Mouse (Mus musculus): ENCODE data around the gene Trp53bp2.

Gene Trp53bp2

GRCm38 (mm10) chr1:182465309-182465708 lies 56.3 kb downstream of the Trp53bp2 start:
- DNase-seq, result no peak

DNA sequence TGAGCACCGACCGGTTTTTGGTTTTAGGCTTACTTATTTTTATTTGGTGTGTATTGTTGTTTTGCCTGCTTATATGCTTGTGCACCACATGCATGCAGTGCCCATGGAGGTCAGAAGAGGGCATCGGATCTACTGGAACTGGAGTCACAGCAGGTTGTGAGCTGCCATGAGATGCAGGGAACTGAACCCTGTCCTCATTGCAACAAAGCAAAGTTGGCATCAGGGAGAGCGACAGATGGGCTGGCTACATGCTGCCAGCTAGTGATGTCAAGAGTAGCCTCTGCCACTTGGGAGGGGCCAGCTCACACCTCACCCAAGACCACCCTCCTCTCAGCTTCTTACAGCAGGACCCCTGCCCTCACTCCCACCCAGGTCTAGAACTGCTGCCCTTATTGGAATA lies 57.0 kb downstream of the Trp53bp2 start:
- DNase-seq, result no peak

GRCm38 (mm10) chr1:182475005-182475796 lies 66.2 kb downstream of the Trp53bp2 start:
- no peak for DNase-seq

DNA sequence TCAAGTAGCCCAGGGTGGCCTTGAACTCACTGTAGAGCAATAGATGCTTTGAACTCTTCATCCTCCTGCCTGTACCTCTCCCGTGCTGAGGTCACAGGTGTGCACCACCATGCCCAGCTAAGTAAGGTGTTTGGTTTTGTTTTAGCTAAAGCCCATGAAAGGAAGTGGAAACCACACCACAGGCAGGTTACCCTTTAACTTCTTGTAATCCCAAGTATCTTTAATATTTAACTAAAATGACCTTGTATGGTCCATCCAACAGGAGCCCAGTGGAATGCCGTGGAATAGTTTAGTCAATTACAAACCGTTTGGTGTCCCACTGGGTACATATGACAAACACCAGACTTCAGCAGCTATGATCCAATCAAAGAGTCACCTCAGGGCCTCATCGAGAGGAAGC lies 70.0 kb downstream of the Trp53bp2 start:
- DNase-seq, result no peak

GRCm38 (mm10) chr1:182481138-182481537 lies 72.2 kb downstream of the Trp53bp2 start:
- DNase-seq, result no peak

- DNase-seq, result no peak
These were observed 72.8 kb downstream of the Trp53bp2 start for GRCm38 (mm10) chr1:182481646-182482295.

DNA sequence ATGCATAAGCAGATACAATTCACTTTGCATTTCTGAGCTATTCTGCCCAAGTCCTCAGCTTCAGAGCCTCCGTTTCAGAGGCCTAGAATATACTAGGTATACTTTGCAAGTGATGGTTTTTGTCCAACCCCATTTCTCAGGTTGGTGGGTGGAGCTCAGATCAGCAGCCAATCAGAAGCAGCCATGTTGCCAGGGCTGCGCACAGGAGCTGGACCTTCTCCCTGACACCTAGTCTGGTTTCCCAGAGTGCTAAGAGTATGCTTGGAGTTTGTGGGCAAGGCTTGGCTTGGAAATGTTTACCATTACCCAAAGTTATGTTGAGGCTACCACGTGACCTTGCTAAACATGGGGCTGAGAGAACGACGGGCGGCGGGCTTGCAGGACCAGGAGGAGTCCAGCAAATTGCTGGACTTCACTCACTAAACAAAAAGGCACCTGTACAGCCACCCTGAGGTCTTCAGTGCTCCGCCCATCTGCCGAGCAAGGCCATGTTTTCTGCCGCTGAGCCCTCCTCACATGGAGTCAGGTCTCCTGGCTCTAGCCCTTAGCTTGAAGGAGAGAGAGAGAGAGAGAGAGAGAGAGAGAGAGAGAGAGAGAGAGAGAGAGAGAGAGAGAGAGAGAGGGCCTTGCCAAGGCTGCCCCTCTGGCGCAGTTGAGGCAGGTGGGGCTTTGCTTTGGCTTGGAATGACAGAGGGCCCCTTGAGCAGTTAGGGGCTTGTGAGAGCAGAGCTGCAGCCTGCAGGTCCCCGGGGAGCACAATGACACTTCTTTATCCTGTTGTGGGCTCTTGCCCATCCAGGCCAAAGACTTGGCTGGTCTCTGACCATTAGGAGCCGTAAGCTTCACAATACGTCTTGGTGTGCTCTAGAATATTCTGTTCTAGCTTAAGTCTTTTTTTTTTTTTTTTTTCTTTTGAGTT lies 74.3 kb downstream of the Trp53bp2 start:
- no peak for DNase-seq

GRCm38 (mm10) chr1:182483910-182484274 lies 74.9 kb downstream of the Trp53bp2 start:
- DNase-seq, result no peak

DNA sequence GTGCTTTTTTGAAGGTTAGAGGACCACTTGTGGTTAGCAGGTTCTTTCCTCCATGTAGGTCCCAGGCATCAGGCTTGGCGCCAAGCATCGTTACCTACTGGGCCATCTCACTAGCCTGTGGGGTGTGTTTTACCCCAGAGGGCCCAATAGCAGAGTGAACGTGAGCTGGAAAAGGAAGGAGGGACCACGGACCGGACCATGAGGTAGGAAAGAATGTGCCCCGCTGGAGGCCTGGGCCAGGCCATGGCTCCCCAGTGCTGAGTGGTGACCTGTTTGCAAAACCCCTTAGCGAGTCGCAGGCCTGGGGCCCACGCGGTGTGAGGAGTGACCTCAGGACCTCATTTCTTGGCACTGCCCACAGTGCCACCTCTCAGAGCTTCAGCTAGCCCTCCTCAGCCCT lies 79.5 kb downstream of the Trp53bp2 start:
- DNase-seq, result no peak

- peak; percentile 97 for DNase-seq
These were observed 81.0 kb downstream of the Trp53bp2 start for GRCm38 (mm10) chr1:182489803-182490452.

DNA sequence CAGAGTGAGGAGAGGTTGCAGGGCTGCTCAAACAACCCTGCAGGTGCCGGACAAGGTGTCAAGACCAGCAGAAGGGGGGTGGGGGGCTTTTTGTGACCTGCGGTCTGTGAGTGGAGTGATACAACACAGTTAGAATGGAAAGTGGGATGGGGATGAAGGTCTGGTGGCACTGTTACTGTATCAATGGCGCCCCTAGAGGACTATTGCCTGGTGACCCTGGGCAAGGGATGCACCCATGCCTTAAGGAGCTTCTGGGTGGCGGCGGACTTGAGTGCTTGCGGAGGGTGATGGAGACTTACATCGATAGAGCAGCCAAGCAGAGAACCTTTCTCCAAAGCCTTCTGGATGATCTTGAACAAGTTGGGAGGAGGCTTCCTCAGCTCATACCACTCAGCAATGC lies 81.6 kb downstream of the Trp53bp2 start:
- no peak for DNase-seq

DNA sequence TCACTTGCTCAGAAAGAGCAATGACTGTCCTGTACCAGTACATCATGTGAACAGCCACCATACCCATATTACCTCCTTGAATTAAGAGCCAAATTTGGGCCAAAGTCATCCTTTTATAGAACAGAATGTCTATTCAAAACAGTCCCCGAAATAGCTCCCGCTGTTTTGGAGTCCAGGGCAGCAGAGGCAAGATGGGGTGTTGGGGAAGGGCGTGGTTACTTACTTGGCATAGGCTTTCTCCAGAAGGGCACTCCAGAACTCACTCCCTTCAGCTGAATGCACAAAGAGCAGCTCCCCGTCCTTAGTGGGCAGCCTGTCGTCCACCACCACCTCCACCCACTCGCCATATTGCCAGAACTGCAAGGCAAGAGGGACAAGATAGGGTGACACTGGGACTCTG lies 82.9 kb downstream of the Trp53bp2 start:
- DNase-seq, result peak; percentile 64

DNA sequence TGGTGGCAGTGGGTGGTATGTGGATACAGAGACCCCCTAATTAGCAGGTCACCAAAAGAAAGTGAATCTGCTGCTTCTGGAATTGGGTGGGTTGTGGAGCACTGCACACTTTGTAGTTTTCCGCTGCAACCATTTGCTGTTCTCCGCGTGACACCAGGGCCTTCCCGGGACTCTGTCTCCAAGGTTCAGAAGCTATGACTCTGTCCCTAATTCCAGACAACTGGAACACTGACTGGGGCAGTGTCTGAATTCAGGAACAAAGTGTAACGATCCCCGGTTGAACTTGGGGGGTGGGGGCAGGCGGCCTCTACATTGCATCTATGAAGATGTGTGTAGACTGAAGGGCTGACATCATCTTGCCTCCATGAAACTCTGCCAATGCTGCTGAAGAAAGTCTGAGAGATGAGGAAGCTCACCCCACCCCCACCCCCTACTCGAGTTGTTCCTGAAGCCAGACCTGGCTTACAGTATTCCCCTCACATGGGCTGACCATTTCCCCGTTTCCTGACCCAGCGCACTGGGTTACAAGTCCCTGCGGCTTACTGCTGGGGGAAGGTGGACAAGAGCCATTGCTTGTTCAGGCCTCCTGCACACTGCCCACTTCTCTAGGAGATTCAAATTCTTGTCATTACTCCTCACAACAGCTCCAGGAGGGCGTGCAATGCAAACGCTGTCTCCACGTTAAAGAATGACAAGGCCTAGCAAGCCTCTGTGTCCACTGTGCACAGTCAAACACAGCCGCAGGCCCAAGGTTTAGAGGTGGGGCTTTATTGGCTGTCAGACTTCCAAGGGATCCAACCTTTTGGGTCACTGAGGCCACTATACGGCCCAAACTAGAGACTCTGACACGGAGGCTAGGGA lies 85.5 kb downstream of the Trp53bp2 start:
- peak; percentile 56 for DNase-seq

DNA sequence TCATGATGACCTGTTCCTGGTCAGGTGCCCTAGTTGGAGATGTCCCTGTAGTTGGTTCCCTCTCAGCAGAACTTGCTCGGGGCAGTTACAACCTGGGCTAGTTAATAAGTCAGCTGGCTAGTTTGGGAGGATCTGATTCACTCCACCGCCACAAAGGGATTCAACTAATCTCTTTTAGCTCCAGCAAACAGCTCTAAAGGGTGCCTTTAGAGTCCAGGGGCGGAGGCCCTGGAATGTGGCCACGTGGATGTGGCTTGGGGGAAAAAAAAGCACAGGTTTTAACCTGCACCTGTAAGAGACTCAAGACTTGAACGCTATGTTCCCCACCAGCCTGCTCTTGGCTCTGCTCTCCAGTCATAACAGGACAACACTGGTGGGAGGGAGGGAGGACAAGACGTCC lies 87.7 kb downstream of the Trp53bp2 start:
- peak; percentile 12 for DNase-seq

GRCm38 (mm10) chr1:182497736-182498135 lies 88.8 kb downstream of the Trp53bp2 start:
- DNase-seq, result no peak

DNA sequence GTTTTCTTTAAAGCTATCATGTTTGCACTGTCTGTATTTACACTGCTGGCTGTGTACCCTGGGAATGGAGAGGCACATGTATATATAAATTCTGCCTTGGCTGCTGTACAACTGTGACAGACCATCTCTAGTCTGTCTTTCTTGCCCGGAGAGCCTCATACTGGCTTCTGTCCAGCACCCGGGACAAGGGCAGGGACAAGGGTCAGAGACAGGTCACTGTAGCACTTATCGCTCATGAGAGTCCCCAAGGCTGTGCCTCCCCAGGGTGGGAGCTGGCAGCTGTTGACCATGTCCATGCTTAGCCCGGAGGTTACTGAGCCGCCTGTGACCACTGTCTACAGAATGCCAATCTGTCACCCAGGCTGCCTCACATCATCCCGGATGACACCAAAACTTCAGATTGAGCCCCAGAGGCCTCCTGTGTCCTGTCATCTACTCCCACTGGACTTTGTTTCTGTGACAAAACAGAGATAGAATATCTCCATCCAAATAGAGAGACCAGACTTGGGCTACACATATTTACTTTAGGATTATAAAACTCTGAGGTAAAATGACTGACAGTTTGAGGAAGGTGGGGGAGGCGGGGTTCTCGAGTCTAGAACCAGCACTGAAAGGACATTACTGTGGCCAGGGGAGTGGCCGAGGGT lies 90.6 kb downstream of the Trp53bp2 start:
- DNase-seq, result peak; percentile 88

- DNase-seq, result no peak
These were observed 91.3 kb downstream of the Trp53bp2 start for GRCm38 (mm10) chr1:182500224-182500623.

GRCm38 (mm10) chr1:182500843-182501242 lies 91.9 kb downstream of the Trp53bp2 start:
- DNase-seq, result no peak

GRCm38 (mm10) chr1:182501815-182502405 lies 92.9 kb downstream of the Trp53bp2 start:
- no peak for DNase-seq

DNA sequence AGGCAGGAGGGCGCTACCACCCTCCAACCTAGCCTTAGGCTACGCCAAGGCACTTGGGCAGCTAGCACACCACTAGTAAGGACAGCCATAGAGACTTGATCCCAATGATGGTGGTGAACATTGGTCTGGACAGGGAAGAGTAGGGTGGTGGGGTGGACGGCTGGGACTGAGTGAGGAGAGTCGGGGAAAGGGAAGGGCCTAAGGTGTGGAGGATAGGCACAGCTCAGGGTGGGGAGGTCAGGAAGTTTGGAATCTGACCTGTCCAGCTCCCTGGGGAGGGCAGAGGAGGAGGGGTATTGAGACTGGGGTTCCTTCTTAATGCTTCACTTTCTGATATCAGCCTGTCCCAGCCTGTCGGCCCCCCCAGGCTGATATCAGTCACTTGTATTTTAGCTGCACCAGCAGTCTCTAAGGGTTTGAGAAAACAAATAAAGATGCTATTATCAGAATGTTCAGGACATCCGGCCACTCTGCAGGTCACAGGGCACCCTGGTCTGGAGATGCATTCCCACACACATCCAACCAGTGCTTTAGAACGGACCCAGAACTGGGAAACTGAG lies 93.6 kb downstream of the Trp53bp2 start:
- DNase-seq, result no peak
